Mouse (Mus musculus) naive thymus-derived CD4-positive, alpha-beta T cell, adult 5 months (primary cell): ENCODE data around the gene Frrs1l. TPM values are rescaled to one million over a fixed set of nuclear protein-coding genes. Genes with fewer than 3 reads are reported as not detected.

Source experiments
- polyA plus RNA-seq: library from polyadenylated mRNA; unstranded; fragments of 100-300 nt; shearing (Covaris generic); gene quantifications from one replicate; pipeline ENCODE4 v1.2.1, GENCODE M21; 2017

The Frrs1l gene
- polyA plus RNA-seq = not detected

GRCm38 (mm10) chr4:56990215-56990584, at the start of gene Frrs1l:
TSS of gene Frrs1l (minus strand) at chr4:56990391.

DNA sequence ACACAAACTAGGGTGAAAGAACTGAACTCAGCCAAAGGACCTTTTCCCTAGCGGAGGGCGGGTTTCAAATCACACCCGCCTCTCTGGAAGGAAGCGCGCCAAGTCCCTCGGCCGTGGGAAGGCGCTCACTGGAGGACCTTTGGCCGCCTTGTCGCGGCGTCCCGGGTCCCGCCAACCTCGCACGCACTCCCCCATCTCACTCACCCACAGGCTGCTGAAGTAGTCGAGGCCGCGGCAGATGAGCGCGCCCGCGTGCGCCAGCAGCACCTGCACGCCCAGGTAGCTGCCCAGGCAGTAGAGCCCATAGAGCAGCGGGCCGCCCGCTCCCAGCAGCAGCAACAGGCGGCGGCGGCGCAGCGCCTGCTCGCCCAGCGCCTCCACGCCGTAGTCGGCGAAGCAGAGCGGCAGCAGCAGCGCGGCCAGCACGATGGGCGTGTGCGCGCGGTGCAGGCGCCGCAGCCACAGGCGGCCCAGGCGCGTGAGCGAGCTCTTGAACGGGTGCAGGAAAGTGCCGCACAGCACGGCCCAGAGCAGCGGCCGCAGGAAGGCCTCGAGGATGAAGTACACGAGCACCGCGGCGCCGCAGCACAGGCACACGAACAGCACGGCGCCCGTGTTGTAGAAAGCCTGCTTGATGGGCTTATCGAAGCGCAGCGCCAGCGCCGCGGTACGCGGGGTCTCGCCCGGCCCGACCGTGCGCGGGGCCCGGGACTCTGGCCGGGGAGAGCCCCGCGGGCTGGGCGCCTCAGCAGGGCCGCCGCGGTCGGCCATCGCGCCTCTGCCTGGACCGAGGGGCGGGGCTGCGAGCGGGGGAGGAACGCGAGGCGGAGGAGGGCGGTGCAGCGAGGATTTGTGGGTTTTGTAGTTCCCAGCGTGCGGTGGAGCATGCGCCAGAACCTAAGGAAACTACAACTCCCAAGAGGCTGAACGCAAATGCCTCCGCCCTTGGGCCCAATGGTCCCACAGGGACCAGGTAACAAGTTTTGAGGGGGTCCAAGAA, 43.2 kb downstream of the Frrs1l start, which contains the start of gene Tmem245:
Gene Tmem245 (minus strand): TSS at position 797 of the 1,000 bp plus-strand sequence.

Other genes with a start within 250 kb of the Frrs1l start
- gene Actl7b, start 248.9 kb downstream of the Frrs1l start, polyA plus RNA-seq = not detected
- gene Actl7a, start 247.0 kb downstream of the Frrs1l start, polyA plus RNA-seq = not detected
- 33.0 TPM for gene Elp1, start 188.1 kb downstream of the Frrs1l start, polyA plus RNA-seq
- 9.0 TPM for gene Fam206a, start 188.0 kb downstream of the Frrs1l start, polyA plus RNA-seq
- gene Ctnnal1, start 125.2 kb downstream of the Frrs1l start, polyA plus RNA-seq = 2.0 TPM
- 19.0 TPM for gene Tmem245, start 43.0 kb downstream of the Frrs1l start, polyA plus RNA-seq
- 0.06 TPM for gene Epb41l4b, start 153.0 kb upstream of the Frrs1l start, polyA plus RNA-seq